Mouse (Mus musculus) right cerebral cortex, adult 2 months (tissue): ENCODE measurements around the gene Tbc1d14.

Source experiments
- DNase-seq, 2 experiments: peaks; one replicate each; pipeline ENCODE4 v3.0.0; 2021 to 2022; ENCODE audit warnings: low spot score in 2 of 2

The Tbc1d14 gene

GRCm38 (mm10) chr5:36593176-36593575 lies at the start of gene Tbc1d14:
Gene Tbc1d14, minus strand, starts transcription at chr5:36593276.
- DNase-seq: no peak

- DNase-seq: no peak
Measured at GRCm38 (mm10) chr5:36625612-36626011, 32.5 kb upstream of the Tbc1d14 start.

GRCm38 (mm10) chr5:36623670-36624069 lies 30.6 kb upstream of the Tbc1d14 start:
- DNase-seq: no peak

GRCm38 (mm10) chr5:36621058-36621449 lies 28.0 kb upstream of the Tbc1d14 start:
- no peak for DNase-seq

- DNase-seq: no peak
Measured at GRCm38 (mm10) chr5:36620409-36621057, 27.5 kb upstream of the Tbc1d14 start.

GRCm38 (mm10) chr5:36618890-36619289 lies 25.8 kb upstream of the Tbc1d14 start:
- no peak for DNase-seq

GRCm38 (mm10) chr5:36618356-36618755 lies 25.3 kb upstream of the Tbc1d14 start:
- no peak for DNase-seq

- no peak for DNase-seq
Measured at GRCm38 (mm10) chr5:36614124-36614523, 21.0 kb upstream of the Tbc1d14 start.

- no peak for DNase-seq
Measured at GRCm38 (mm10) chr5:36608939-36609499, 15.9 kb upstream of the Tbc1d14 start.

- DNase-seq: peak; percentile 53 to 70
Measured at GRCm38 (mm10) chr5:36603031-36603430, 10.0 kb upstream of the Tbc1d14 start.

GRCm38 (mm10) chr5:36602028-36602427 lies 9.0 kb upstream of the Tbc1d14 start:
- no peak for DNase-seq

- DNase-seq: peak in 1 of 2 experiments; percentile 52
Measured at GRCm38 (mm10) chr5:36601492-36601891, 8.4 kb upstream of the Tbc1d14 start.

- DNase-seq: no peak
Measured at GRCm38 (mm10) chr5:36598883-36599282, 5.8 kb upstream of the Tbc1d14 start.

- no peak for DNase-seq
Measured at GRCm38 (mm10) chr5:36597653-36598052, 4.6 kb upstream of the Tbc1d14 start.

GRCm38 (mm10) chr5:36596225-36596624 lies 3.1 kb upstream of the Tbc1d14 start:
- DNase-seq: no peak

GRCm38 (mm10) chr5:36595115-36595514 lies 2.0 kb upstream of the Tbc1d14 start:
- DNase-seq: no peak

- no peak for DNase-seq
Measured at GRCm38 (mm10) chr5:36594344-36594743, 1.3 kb upstream of the Tbc1d14 start.

GRCm38 (mm10) chr5:36590499-36590920 lies 2.6 kb downstream of the Tbc1d14 start:
- DNase-seq: peak; percentile 60 to 64

- DNase-seq: no peak
Measured at GRCm38 (mm10) chr5:36584299-36584698, 8.8 kb downstream of the Tbc1d14 start.

GRCm38 (mm10) chr5:36581924-36582642 lies 11.0 kb downstream of the Tbc1d14 start:
- DNase-seq: peak; percentile 97

- DNase-seq: no peak
Measured at GRCm38 (mm10) chr5:36581259-36581923, 11.7 kb downstream of the Tbc1d14 start.

GRCm38 (mm10) chr5:36579967-36580366 lies 13.1 kb downstream of the Tbc1d14 start:
- DNase-seq: no peak
